Mouse (Mus musculus): ENCODE measurements around the gene S100a2. TPM values are rescaled to one million over a fixed set of nuclear protein-coding genes. Genes with fewer than 3 reads are reported as not detected.

S100a2 gene
- total RNA-seq, 2 experiments from 2014 or later, result not detected

DNA sequence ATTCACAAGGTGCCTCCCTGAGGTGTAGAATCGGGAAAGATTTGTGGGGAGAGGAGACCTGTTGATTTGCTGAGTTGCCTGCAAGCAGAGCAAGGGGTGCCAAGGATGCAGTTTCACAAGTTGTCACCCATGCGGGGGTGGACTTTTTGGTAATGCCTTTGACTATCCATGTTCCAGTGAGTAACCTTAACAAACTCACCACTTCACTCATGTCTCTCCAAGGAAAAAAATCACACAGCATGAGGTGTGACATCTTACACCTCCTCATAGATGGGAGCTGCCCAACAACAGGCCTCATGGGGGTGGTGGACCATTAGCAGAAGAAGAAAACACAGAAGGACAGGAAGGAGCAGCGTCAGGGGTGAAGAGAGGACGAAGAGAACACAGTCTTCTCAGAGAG lies 7.5 kb upstream of the S100a2 start:
- Histone ChIP-seq H3K27ac (no peak overlapping the region), H3K4me3 (no peak overlapping the region)
- TF ChIP-seq CTCF (conservative IDR thresholded peaks at IDR 0.05), result no peak
- no peak for DNase-seq (ENCODE audit: low spot score in 2 of 2)

- Histone ChIP-seq H3K4me3 (no peak overlapping the region), H3K27ac (no peak overlapping the region)
- no peak for DNase-seq (ENCODE audit: low spot score in 2 of 2)
- no peak for TF ChIP-seq CTCF (conservative IDR thresholded peaks at IDR 0.05)
These were observed 6.2 kb upstream of the S100a2 start for GRCm38 (mm10) chr3:90583893-90584292.

GRCm38 (mm10) chr3:90585595-90585994 lies 4.5 kb upstream of the S100a2 start:
- TF ChIP-seq CTCF (conservative IDR thresholded peaks at IDR 0.05), result peak; percentile 93
- H3K27ac ChIP-seq, result no peak overlapping the region

DNA sequence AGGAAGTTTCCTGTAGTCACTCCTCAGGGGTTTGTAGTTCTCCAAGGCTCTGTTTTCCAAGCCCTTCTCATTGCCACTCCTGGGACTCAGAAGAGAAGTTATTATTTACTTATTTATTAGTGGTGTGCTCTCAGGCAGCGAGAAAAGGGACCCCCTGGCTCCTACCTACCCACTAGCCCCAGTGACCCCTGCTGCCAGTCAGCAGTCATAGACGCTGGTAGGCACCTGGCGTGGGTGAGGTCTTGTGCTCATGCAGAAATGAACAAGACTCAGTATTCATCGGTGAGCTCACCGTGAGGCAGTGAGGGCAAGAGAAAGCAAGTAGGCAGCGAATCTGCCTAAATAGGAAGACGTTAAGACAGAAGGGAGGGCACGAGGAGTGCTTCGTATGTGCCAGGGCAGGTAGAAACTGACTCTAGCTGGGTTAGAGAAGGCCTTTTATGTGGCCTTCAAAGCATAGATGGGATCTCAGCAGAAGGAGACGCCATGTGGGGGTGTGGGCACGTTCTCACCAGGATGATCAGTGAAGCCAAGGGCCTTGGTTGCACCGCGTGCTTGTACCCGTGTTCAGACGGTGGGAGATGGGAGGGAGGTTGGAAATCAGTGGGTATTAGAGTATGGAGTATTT lies 3.9 kb upstream of the S100a2 start:
- no peak for DNase-seq (ENCODE audit: low spot score in 2 of 2)
- peak overlapping the region; percentile 18; the same call in 1 of the 2 replicates for H3K27ac ChIP-seq
- H3K4me3 ChIP-seq, result no peak overlapping the region
- no peak; the same call in none of the 2 replicates for TF ChIP-seq CTCF (conservative IDR thresholded peaks at IDR 0.05)

More at GRCm38 (mm10) chr3:90585595-90585994, 4.5 kb upstream of the S100a2 start:
- H3K4me3 ChIP-seq, result no peak overlapping the region
- DNase-seq (ENCODE audit: low spot score in 2 of 2), result peak; percentile 76 to 82

DNA sequence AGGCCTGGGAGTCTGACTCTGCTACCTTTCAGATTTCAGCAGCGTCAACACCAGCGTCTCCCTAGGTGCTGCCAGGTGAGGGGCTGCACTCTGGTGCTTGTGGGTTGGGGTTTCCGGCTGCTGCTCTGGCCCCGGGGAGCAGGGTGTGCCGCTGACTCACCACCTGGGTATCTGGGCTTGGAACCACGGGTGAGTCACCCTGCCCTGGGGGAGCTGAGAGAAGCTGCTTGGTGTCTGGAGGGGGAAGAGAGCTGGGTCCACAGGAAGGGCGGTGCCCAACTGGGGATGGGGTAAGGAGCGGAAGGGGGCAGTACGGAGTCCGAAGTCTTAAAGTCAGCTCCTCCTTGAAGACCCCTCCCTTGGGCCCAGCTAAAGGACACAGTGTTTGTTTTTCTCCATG lies 3.1 kb upstream of the S100a2 start:
- peak overlapping the region; percentile 58 for H3K27ac ChIP-seq
- no peak for TF ChIP-seq CTCF (conservative IDR thresholded peaks at IDR 0.05)
- DNase-seq (ENCODE audit: low spot score in 2 of 2), result no peak
- H3K4me3 ChIP-seq, result no peak overlapping the region

- peak in 1 of 2 experiments; percentile 51 for DNase-seq (ENCODE audit: low spot score in 2 of 2)
- Histone ChIP-seq H3K27ac (peak overlapping the region; percentile 58), H3K4me3 (no peak overlapping the region)
- TF ChIP-seq CTCF (conservative IDR thresholded peaks at IDR 0.05), result no peak
These were observed 2.5 kb upstream of the S100a2 start for GRCm38 (mm10) chr3:90587361-90588101.

DNA sequence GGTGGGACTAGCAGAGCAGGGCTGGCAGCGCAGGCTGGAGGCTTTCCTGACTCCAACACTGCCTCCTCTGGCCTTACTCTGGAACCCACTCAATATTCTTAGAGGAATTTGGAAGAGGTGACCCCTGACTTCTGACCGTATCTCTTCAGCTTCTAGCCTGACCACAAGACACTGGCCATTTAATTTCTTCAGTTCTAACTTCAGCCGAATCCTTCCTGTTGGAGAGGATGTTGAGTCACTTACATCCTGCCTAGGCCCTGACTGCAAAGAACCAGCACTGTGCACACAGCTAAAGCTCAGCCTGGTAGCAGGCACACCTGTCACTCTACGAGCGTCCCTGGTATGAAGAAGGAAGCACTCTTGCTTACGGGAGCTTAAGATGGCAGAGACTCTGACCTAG lies 657 bp upstream of the S100a2 start:
- Histone ChIP-seq H3K27ac (no peak overlapping the region), H3K4me3 (no peak overlapping the region)
- DNase-seq (ENCODE audit: low spot score in 2 of 2), result no peak
- TF ChIP-seq CTCF (conservative IDR thresholded peaks at IDR 0.05), result no peak

GRCm38 (mm10) chr3:90594466-90594865 lies 4.4 kb downstream of the S100a2 start:
- Histone ChIP-seq H3K27ac (no peak overlapping the region), H3K4me3 (no peak overlapping the region)
- no peak for TF ChIP-seq CTCF (conservative IDR thresholded peaks at IDR 0.05)
- DNase-seq (ENCODE audit: low spot score in 2 of 2), result no peak

- Histone ChIP-seq H3K27ac (no peak overlapping the region), H3K4me3 (no peak overlapping the region)
- TF ChIP-seq CTCF (conservative IDR thresholded peaks at IDR 0.05), result no peak
- no peak for DNase-seq (ENCODE audit: low spot score in 2 of 2)
These were observed 5.5 kb downstream of the S100a2 start for GRCm38 (mm10) chr3:90595556-90595955.

DNA sequence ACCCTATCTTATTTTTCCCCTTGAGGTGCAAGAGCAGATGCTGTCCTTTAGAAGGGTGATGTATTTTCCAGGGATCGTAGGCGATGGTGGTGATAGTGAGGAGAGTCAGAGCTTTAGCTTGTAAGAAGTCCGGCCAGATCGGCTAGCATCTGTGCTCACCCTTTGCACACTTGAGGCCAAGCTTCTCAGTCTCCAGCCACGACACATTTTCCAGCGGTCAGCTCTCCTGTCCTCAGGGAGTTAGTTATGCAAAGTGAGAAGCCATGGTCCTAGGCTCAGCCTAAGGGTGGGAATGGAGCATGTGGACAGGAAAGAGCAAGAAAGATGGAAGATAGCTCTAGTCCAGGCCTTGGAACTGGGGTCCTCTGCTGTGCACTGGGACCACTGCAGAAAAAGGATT lies 6.8 kb downstream of the S100a2 start:
- no peak overlapping the region for H3K27ac ChIP-seq
- H3K4me3 ChIP-seq, result no peak overlapping the region
- DNase-seq (ENCODE audit: low spot score in 2 of 2), result no peak
- TF ChIP-seq CTCF (conservative IDR thresholded peaks at IDR 0.05), result no peak

- H3K27ac ChIP-seq, result no peak overlapping the region
- no peak overlapping the region for H3K4me3 ChIP-seq
- TF ChIP-seq CTCF (conservative IDR thresholded peaks at IDR 0.05), result no peak
- no peak for DNase-seq (ENCODE audit: low spot score in 2 of 2)
These were observed 7.7 kb downstream of the S100a2 start for GRCm38 (mm10) chr3:90597736-90598135.

GRCm38 (mm10) chr3:90598212-90598611 lies 8.2 kb downstream of the S100a2 start:
- no peak for DNase-seq (ENCODE audit: low spot score in 2 of 2)
- TF ChIP-seq CTCF (conservative IDR thresholded peaks at IDR 0.05), result no peak
- Histone ChIP-seq H3K4me3 (no peak overlapping the region), H3K27ac (no peak overlapping the region)

GRCm38 (mm10) chr3:90599401-90599800 lies 9.4 kb downstream of the S100a2 start:
- no peak for TF ChIP-seq CTCF (conservative IDR thresholded peaks at IDR 0.05)
- DNase-seq (ENCODE audit: low spot score in 2 of 2), result no peak
- H3K27ac ChIP-seq, result no peak overlapping the region
- H3K4me3 ChIP-seq, result no peak overlapping the region

DNA sequence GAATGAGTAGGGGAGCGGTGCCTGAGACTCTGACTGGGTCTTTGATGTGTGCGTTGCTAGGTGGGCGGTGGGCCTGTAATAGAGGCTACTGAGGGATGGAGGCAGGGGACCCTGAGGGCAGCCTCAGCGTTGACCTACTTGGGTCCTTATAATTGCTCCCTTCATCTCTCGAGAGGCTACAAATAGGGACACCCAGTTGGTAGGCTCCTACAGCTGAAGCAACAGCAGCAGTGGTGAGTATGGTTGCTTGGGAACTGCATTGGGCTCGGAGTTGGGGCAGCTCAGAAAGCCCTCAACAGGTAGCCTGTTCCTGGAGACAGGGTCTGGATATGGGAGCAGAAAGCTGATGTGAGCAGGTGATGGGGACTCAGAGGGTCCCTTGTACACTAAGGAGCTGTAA lies 10.0 kb downstream of the S100a2 start:
- DNase-seq (ENCODE audit: low spot score in 2 of 2), result no peak
- H3K27ac ChIP-seq, result no peak overlapping the region
- no peak for TF ChIP-seq CTCF (conservative IDR thresholded peaks at IDR 0.05)
- no peak overlapping the region for H3K4me3 ChIP-seq

All from layer of hippocampus, adult 2 months (tissue).